Mouse (Mus musculus) heart, embryonic 15.5 days (tissue): ENCODE measurements around the gene Soat2. TPM values are rescaled to one million over a fixed set of nuclear protein-coding genes. Genes with fewer than 3 reads are reported as not detected.

Experiments used
- ATAC-seq: fragments of 200-750 bp; cut with Nextera tagmentation; replicated peaks from 2 replicates; pipeline ENCODE4 v1.8.0; 2017; ENCODE audit warnings: low read depth, moderate TSS enrichment; ENCODE audit not compliant: insufficient number of reproducible peaks, insufficient read depth, low FRiP score
- H3K27ac ChIP-seq: fragments of 300-500 bp; sonication (generic); 2 replicates; pipeline ENCODE4 v1.5.1; 2015; ENCODE audit warnings: mild to moderate bottlenecking, inconsistent platforms
- H3K27me3 ChIP-seq: fragments of 300-500 bp; sonication (generic); 2 replicates; pipeline ENCODE4 v1.6.1; 2015; ENCODE audit warnings: inconsistent platforms
- H3K36me3 ChIP-seq: fragments of 300-500 bp; sonication (generic); 2 replicates; pipeline ENCODE4 v1.6.1; 2015; ENCODE audit warnings: mild to moderate bottlenecking, inconsistent platforms
- H3K4me1 ChIP-seq: fragments of 300-500 bp; sonication (generic); replicated peaks from 2 replicates; pipeline ENCODE4 v1.6.1; 2015; ENCODE audit warnings: inconsistent platforms
- H3K4me2 ChIP-seq: fragments of 300-500 bp; sonication (generic); 2 replicates; pipeline ENCODE4 v1.6.1; 2015; ENCODE audit warnings: inconsistent platforms, mild to moderate bottlenecking, moderate library complexity
- H3K4me3 ChIP-seq: fragments of 300-500 bp; sonication (generic); 2 replicates; pipeline ENCODE4 v1.5.1; 2015; ENCODE audit warnings: mild to moderate bottlenecking, inconsistent platforms
- H3K9ac ChIP-seq: fragments of 300-500 bp; sonication (generic); 2 replicates; pipeline ENCODE4 v1.6.1; 2015; ENCODE audit warnings: mild to moderate bottlenecking, inconsistent platforms
- H3K9me3 ChIP-seq: fragments of 300-500 bp; sonication (generic); replicated peaks from 2 replicates; pipeline ENCODE4 v1.6.1; 2016; ENCODE audit warnings: inconsistent platforms
- WGBS: fragments of 180-500 bp; shearing (Covaris S2); methylation state at CpG from one replicate; pipeline ENCODE4 v1.1.7; 2015; ENCODE audit warnings: mixed read lengths; 5-methylcytosine and 5-hydroxymethylcytosine counted together
- polyA plus RNA-seq: library from polyadenylated mRNA; unstranded; fragments of >200 nt; fragmentation: Nextera tagmentation; extraction: Ambion mirVana; gene quantifications from 2 replicates; pipeline ENCODE4 v1.2.1, GENCODE M21; 2015

Gene Soat2
- polyA plus RNA-seq, 1 experiment from 2014 or later = 0.23 TPM

DNA sequence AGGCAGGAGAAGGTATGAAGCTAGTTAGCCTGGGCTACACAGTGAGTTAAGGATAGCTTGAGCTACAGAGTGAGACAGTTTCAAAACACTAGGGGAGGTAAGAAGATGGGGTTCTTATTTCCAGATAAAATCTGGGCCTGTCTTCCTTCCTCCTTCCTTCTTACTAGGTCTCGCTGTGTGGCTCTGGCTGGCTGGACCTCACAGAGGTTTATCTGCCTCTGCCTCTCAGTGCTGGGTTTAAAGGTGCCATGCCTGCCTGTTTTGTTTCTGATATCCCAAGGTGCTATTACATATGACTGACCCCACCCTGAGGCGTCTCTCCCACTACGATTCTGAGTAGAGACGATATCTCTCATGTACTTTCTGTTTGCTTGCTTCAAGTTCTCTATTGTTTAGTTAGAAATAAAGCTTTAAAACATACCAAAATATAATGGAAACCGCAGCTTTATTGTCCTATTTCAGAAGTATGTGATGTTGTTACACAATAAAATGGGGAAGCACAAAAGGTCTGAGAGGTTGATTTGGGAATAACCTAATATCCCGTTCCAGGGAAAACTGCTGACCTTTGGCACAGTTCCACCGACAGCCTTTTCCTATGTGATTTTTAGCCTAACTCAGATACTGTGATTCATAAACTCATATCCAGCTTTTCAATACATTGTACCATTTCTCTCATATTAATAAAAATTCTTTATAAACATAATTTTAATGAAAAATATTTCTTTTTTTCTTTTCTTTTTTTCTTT, 26.4 kb downstream of the Soat2 start:
- Histone ChIP-seq H3K27ac (no peak overlapping the region), H3K36me3 (peaks cover 8% of the 10 kb centered on the region; the same call in 1 of the 2 replicates), H3K4me2 (no peak overlapping the region), H3K9ac (no peak overlapping the region), H3K9me3 (peaks cover 4% of the 10 kb centered on the region; the same call in 1 of the 2 replicates), H3K27me3 (no peaks in the 10 kb centered on the region), H3K4me1 (no peaks in the 10 kb centered on the region), H3K4me3 (no peak overlapping the region)
- 72% methylated on average over 7 of the region's 7 CpGs for WGBS
- ATAC-seq = no peak

DNA sequence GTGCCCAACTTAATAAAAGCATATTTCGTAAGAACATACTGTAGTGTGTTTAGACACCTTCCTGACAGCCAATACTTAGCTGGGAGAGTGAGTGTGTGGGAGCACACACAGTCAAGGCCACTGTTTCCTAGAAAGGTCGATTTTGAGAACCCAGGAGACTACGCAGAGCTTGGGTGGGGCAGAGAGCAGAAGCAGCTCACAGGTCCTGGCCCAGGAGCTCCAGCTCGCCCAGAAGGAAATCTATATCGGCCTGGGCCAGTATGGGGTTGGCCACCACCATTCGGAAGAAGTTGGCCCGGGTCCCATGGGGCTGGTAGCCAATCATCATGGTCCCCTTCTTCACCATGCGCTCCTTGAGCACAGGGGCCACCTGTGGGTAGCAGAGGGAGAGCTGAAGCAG, 27.1 kb downstream of the Soat2 start:
- H3K9me3 ChIP-seq = peaks cover 4% of the 10 kb centered on the region; the same call in 1 of the 2 replicates
- WGBS = 83% methylated on average over 8 of the region's 8 CpGs
- no peaks in the 10 kb centered on the region for H3K27me3 ChIP-seq
- H3K27ac ChIP-seq = no peak overlapping the region
- ATAC-seq = no peak
- H3K4me2 ChIP-seq = no peak overlapping the region
- H3K9ac ChIP-seq = no peak overlapping the region
- H3K4me3 ChIP-seq = no peak overlapping the region
- peaks cover 8% of the 10 kb centered on the region; the same call in 1 of the 2 replicates for H3K36me3 ChIP-seq
- no peaks in the 10 kb centered on the region for H3K4me1 ChIP-seq

DNA sequence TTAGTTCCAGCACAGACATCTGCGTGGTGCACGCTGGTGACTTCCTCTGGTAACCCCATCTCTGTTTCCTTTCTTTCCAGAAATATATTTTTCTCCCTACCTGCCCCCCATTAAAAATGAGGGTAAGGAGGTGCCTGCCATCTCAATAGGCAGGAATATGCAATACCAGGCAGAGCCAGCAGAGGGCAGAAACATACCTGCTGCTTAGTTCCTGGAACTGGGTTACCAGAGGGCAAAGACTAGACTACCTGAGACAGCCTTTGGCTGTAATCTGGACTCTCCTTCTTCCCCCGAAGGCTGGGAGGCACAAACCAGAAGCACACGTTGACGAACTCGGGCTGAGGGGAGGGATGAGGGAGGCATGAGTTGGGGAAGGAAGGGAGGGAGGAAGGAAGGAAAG, 28.0 kb downstream of the Soat2 start:
- H3K9ac ChIP-seq = no peak overlapping the region
- H3K27ac ChIP-seq = no peak overlapping the region
- H3K36me3 ChIP-seq = peaks cover 12% of the 10 kb centered on the region; the same call in 1 of the 2 replicates
- H3K4me2 ChIP-seq = no peak overlapping the region
- ATAC-seq = no peak
- WGBS = 16% methylated on average over 6 of the region's 6 CpGs
- H3K27me3 ChIP-seq = no peaks in the 10 kb centered on the region
- H3K9me3 ChIP-seq = peaks cover 4% of the 10 kb centered on the region; the same call in 1 of the 2 replicates
- no peak overlapping the region for H3K4me3 ChIP-seq
- H3K4me1 ChIP-seq = no peaks in the 10 kb centered on the region

DNA sequence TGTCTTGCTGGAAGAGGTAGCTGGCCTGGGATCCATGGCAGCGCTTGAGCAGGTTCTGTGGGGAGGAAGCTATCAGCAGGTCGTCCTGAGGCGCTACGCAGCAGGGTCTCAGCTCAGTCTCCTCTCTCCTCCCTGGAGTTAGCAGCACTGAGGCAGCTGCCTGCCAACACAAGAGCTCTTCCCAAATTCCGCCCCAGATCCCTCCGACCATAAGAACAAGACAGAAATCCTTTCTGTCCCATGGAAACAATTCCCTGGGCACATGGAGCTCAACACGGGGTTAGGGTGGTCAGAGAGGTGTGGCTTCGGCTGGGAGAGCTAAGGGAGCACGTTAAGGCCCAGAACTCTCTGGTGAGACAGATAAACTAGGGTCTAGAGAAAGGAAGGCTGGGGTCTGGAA, 28.8 kb downstream of the Soat2 start:
- Histone ChIP-seq H3K36me3 (peaks cover 15% of the 10 kb centered on the region; the same call in 1 of the 2 replicates), H3K27ac (no peak overlapping the region), H3K4me3 (no peak overlapping the region), H3K9me3 (peaks cover 4% of the 10 kb centered on the region; the same call in 1 of the 2 replicates), H3K27me3 (no peaks in the 10 kb centered on the region), H3K4me1 (no peaks in the 10 kb centered on the region), H3K4me2 (no peak overlapping the region), H3K9ac (no peak overlapping the region)
- no peak for ATAC-seq
- WGBS = 79% methylated on average over 9 of the region's 9 CpGs

DNA sequence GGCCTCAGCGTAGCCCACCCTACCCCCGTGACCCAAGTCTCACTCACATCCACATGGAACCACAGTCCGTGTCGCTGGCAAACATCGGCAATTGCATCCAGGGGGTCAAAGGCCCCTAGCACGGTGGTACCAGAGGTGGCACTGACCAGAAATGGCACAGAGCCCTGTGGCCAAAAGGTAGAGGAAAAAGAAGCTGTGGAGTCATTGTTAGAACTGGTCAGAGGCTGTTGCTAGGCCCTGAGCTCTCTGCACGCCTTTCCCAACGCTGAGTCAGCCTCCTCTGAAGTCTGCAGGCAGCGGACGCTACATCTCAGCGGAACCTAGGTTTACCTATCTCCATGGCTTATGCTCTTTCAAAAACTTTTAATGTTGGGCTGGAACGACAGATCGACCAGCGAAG, 29.6 kb downstream of the Soat2 start:
- Histone ChIP-seq H3K4me2 (no peak overlapping the region), H3K4me1 (no peaks in the 10 kb centered on the region), H3K27ac (no peak overlapping the region), H3K36me3 (peaks cover 15% of the 10 kb centered on the region; the same call in 1 of the 2 replicates), H3K9ac (no peak overlapping the region), H3K4me3 (no peak overlapping the region), H3K27me3 (no peaks in the 10 kb centered on the region), H3K9me3 (no peaks in the 10 kb centered on the region)
- 90% methylated on average over 14 of the region's 14 CpGs for WGBS
- no peak for ATAC-seq

DNA sequence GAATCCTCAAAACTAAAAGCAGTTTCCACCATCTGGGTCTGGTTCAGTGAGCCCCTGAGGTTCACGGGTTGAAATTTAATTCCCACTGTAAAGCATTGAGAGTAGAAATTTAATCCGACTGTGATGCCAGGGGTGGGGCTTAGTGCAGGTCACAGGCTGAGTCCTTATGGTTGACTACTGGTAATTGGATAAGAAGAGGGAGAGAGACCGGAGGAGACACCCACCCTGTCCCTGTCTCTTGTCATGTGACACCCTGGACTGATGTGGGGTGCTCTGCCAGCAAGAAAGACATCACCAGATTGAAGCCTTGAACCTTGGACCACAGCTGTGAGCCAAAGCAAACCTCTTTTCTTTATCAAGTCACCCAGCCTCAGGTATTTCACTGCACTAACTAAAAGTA, 32.8 kb downstream of the Soat2 start:
- Histone ChIP-seq H3K27me3 (no peaks in the 10 kb centered on the region), H3K9ac (no peak overlapping the region), H3K4me2 (no peak overlapping the region), H3K4me1 (no peaks in the 10 kb centered on the region; the same call in 1 of the 2 replicates), H3K9me3 (no peaks in the 10 kb centered on the region), H3K36me3 (peaks cover 19% of the 10 kb centered on the region; the same call in 1 of the 2 replicates), H3K27ac (no peak overlapping the region), H3K4me3 (no peak overlapping the region)
- 74% methylated on average over 3 of the region's 3 CpGs for WGBS
- no peak for ATAC-seq

DNA sequence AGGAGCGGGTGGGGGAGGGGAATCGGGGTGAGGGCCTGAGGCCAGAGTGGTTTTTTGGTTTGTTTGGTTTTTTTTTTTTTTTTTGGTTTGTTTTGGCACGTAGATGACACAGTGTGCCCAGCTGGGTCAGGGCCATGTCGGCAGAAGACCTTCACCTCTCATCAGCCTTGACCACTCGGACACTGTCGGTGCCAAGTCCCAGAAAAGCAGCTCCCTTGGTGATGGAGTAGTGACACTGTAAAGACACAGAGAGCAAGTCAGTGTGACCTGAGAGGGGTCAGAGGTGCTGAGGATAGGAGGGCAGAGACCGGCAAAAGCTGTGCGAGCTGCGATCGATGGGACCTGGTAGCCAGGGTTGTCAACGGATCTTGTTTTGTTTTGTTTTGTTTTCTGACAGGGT, 35.9 kb downstream of the Soat2 start:
- H3K27me3 ChIP-seq = no peaks in the 10 kb centered on the region
- no peak overlapping the region for H3K4me3 ChIP-seq
- no peaks in the 10 kb centered on the region for H3K9me3 ChIP-seq
- no peak overlapping the region for H3K27ac ChIP-seq
- H3K4me1 ChIP-seq = peaks cover 2% of the 10 kb centered on the region; the same call in 1 of the 2 replicates
- H3K36me3 ChIP-seq = peaks cover 15% of the 10 kb centered on the region; the same call in 1 of the 2 replicates
- H3K4me2 ChIP-seq = no peak overlapping the region
- ATAC-seq = no peak
- 83% methylated on average over 11 of the region's 11 CpGs for WGBS
- H3K9ac ChIP-seq = no peak overlapping the region

DNA sequence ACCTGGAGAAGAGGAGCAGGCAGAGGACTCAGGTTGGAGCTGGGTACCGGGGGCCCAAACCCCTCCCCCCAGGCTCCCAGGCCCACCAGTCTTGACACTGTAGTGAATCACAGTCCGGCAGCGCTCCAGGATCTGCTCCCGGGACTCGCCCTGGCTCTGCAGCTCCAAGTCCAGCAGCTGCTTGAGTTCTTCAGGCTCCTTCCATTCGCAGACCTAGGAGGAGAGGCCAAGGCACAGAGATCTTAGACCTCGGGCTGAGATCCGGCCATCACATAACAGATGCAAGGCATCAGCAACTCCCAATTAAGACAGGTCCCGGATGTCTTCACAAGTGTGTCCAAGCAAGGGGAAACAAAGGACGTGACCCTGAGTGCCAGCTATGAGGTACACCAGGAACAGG, 37.8 kb downstream of the Soat2 start:
- no peak for ATAC-seq
- H3K27ac ChIP-seq = no peak overlapping the region
- H3K27me3 ChIP-seq = no peaks in the 10 kb centered on the region
- no peak overlapping the region for H3K9ac ChIP-seq
- H3K9me3 ChIP-seq = no peaks in the 10 kb centered on the region
- WGBS = 74% methylated on average over 10 of the region's 10 CpGs
- peaks cover 11% of the 10 kb centered on the region; the same call in 1 of the 2 replicates for H3K36me3 ChIP-seq
- no peak overlapping the region for H3K4me3 ChIP-seq
- H3K4me1 ChIP-seq = peaks cover 2% of the 10 kb centered on the region; the same call in 1 of the 2 replicates
- no peak overlapping the region for H3K4me2 ChIP-seq

DNA sequence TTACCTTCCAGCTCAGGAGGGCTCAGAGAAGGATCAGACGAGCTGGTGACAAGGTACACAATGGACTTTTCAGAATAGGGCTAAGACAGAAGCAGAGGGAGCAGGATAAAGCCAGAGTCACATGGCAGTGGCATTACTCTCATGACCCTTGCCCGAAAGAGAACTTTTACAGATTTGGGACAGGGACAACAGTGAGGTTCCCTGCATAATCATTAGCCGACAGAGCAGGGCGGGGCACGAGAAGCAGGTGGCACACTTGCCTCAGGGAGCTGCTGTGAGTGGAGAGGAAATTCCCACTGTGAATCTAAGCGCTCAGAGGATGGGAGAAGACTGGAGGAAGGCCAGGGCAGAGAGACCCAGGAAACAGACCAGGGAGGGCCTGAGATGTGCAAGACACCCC, 38.6 kb downstream of the Soat2 start:
- no peak overlapping the region for H3K4me2 ChIP-seq
- no peaks in the 10 kb centered on the region for H3K9me3 ChIP-seq
- no peak overlapping the region for H3K4me3 ChIP-seq
- WGBS = 67% methylated on average over 6 of the region's 6 CpGs
- H3K36me3 ChIP-seq = peaks cover 10% of the 10 kb centered on the region; the same call in 1 of the 2 replicates
- no peak overlapping the region for H3K27ac ChIP-seq
- no peaks in the 10 kb centered on the region for H3K27me3 ChIP-seq
- no peak for ATAC-seq
- no peak overlapping the region for H3K9ac ChIP-seq
- peaks cover 2% of the 10 kb centered on the region; the same call in 1 of the 2 replicates for H3K4me1 ChIP-seq

DNA sequence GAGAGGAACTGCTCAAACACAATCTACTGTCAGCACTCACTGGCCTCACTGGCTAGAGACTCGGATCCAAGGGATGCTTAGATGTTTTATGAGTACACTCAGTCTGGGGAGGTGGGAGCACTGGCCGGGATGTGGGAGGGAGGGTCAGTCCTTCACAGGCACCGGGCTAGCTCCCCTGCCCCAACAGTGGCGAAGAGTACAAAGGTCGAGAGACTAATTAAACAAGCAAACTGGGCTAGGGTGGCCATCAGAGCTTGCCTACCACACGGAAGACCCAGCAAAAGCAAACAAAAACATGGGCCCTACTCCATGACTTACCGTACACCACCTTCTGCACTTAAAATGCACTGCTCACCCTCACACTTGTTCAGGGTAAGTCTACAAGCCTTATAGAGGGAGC, 41.4 kb downstream of the Soat2 start:
- Histone ChIP-seq H3K9ac (no peak overlapping the region), H3K4me2 (no peak overlapping the region), H3K4me3 (no peak overlapping the region), H3K36me3 (no peaks in the 10 kb centered on the region), H3K9me3 (no peaks in the 10 kb centered on the region), H3K4me1 (peaks cover 2% of the 10 kb centered on the region; the same call in 1 of the 2 replicates), H3K27me3 (no peaks in the 10 kb centered on the region), H3K27ac (no peak overlapping the region)
- no peak for ATAC-seq
- 70% methylated on average over 7 of the region's 7 CpGs for WGBS

DNA sequence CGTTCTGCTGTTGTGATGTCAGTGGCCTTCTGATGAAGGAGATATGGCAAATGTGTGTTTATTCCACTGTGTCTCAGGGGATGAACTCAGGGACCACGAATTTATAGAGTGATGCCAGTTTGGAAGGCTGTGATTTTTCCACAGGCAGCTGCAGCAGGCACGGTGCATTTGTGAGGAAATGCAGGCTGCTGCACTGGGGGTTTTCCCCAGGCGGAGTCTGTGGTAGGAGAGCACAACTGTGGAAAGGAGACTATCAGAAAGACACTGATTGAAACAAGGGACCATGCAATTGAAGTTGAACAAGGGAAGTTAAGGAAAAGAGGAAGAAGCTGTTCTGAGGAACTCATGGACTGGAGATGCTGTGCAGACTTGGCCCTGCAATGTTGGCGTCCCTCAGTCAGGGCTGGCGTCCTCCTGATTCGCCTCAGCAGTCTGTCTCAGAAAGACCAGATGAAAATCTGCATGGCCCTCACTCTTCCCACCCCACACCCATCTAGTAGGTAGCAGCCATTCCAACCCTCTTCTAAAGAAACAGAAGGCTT, 42.0 kb downstream of the Soat2 start:
- 57% methylated on average over 7 of the region's 7 CpGs for WGBS
- H3K9me3 ChIP-seq = no peaks in the 10 kb centered on the region
- no peak; the same call in 1 of the 2 replicates for ATAC-seq
- peaks cover 2% of the 10 kb centered on the region; the same call in 1 of the 2 replicates for H3K4me1 ChIP-seq
- no peak overlapping the region for H3K4me2 ChIP-seq
- H3K27ac ChIP-seq = no peak overlapping the region
- H3K27me3 ChIP-seq = no peaks in the 10 kb centered on the region
- no peak overlapping the region for H3K4me3 ChIP-seq
- H3K36me3 ChIP-seq = no peaks in the 10 kb centered on the region
- no peak overlapping the region for H3K9ac ChIP-seq
